Mouse (Mus musculus) heart, embryonic 16.5 days (tissue): Measurements from ENCODE around the gene Lce3c. TPM values are rescaled to one million over a fixed set of nuclear protein-coding genes. Genes with fewer than 3 reads are reported as not detected.

ENCODE experiments used
- ATAC-seq: fragments of 200-750 bp; cut with Nextera tagmentation; replicated peaks from 2 replicates; pipeline ENCODE4 v1.8.0; 2017; ENCODE audit warnings: moderate number of reproducible peaks; ENCODE audit not compliant: insufficient read depth, low FRiP score; ENCODE audit errors: extremely low read depth
- H3K27ac ChIP-seq: fragments of 300-500 bp; sonication (generic); 2 replicates; pipeline ENCODE4 v1.5.1; 2014; ENCODE audit warnings: mild to moderate bottlenecking, low read length, control low read depth, moderate library complexity
- H3K27me3 ChIP-seq: fragments of 300-500 bp; sonication (generic); 2 replicates; pipeline ENCODE4 v1.6.1; 2014; ENCODE audit warnings: low read length, mixed read lengths; ENCODE audit not compliant: control insufficient read depth, insufficient read depth
- H3K36me3 ChIP-seq: fragments of 300-500 bp; sonication (generic); 2 replicates; pipeline ENCODE4 v1.6.1; 2014; ENCODE audit not compliant: control insufficient read depth, insufficient read depth
- H3K4me1 ChIP-seq: fragments of 300-500 bp; sonication (generic); 2 replicates; pipeline ENCODE4 v1.6.1; 2014; ENCODE audit warnings: low read length, mixed read lengths; ENCODE audit not compliant: control insufficient read depth, insufficient read depth
- H3K4me2 ChIP-seq: fragments of 300-500 bp; sonication (generic); 2 replicates; pipeline ENCODE4 v1.6.1; 2014; ENCODE audit warnings: low read depth, mild to moderate bottlenecking, control low read depth, low read length
- H3K4me3 ChIP-seq: fragments of 300-500 bp; sonication (generic); 2 replicates; pipeline ENCODE4 v1.5.1; 2014; ENCODE audit warnings: mild to moderate bottlenecking, control low read depth, low read length
- H3K9ac ChIP-seq: fragments of 300-500 bp; sonication (generic); 2 replicates; pipeline ENCODE4 v1.6.1; 2014; ENCODE audit warnings: low read length, control low read depth
- H3K9me3 ChIP-seq: fragments of 300-500 bp; sonication (generic); replicated peaks from 2 replicates; pipeline ENCODE4 v1.6.1; 2016; ENCODE audit warnings: low read length; ENCODE audit not compliant: control insufficient read depth
- WGBS: fragments of 180-500 bp; shearing (Covaris S2); extraction: QIAGEN DNeasy Blood & Tissue Kit; methylation state at CpG from one replicate; pipeline ENCODE4 v1.1.7; 2014; 5-methylcytosine and 5-hydroxymethylcytosine counted together
- polyA plus RNA-seq: library from polyadenylated mRNA; unstranded; fragments of >200 nt; fragmentation: Nextera tagmentation; extraction: Ambion mirVana; gene quantifications from 2 replicates; pipeline ENCODE4 v1.2.1, GENCODE M21; 2015

Lce3c gene
- not detected in 2 replicates for polyA plus RNA-seq

DNA sequence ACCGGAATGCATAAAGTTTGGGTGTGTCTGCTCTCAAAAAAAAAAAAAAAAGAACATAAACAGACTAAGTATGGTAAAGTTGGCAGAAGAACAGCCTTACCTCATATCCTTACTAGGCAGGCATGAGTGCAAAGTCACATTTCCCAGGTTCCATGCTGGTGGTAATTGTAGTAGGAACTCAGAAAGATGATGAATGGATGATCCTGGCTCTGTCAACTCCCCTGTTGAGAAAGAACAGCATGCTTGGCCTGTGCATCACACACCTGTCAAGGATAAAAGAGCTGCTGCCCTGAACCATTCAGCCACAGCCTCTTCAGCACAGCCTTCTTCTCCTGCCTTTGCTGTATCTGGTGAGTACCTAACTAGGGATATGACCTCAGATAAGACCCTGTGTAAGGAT lies at the start of gene Lce3c:
Gene Lce3c (plus strand): TSS at position 301 of the 400 bp plus-strand sequence.
- Histone ChIP-seq H3K27me3 (no peaks in the 10 kb centered on the region), H3K4me1 (no peaks in the 10 kb centered on the region), H3K36me3 (no peaks in the 10 kb centered on the region), H3K27ac (no peak within 1 kb of the TSS), H3K4me3 (no peak within 1 kb of the TSS), H3K9ac (no peak within 1 kb of the TSS), H3K4me2 (no peak within 1 kb of the TSS), H3K9me3 (no peaks in the 10 kb centered on the region)
- ATAC-seq, result no peak
- 62% methylated on average over 1 of the region's 1 CpGs for WGBS

DNA sequence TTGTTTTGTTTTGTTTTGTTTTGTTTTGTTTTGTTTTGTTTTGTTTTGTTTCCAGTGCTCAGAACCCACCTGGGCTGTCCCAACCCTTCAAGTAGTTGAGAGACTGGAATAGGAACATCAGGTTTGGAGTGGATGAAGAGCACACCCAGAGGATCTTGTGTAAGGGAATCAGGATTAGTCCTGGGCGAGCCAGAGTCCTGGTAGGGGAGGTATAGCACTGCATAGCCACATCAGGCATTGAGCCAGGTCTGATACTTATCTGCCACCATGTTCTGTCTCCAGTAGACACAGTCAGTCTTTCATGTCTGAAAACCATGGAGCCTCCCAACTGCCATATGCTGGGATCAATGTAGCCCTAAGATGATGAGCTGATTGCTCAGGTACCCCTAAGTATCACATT lies 49.8 kb upstream of the Lce3c start:
- Histone ChIP-seq H3K36me3 (no peaks in the 10 kb centered on the region), H3K9ac (no peak overlapping the region), H3K9me3 (no peaks in the 10 kb centered on the region), H3K27ac (no peak overlapping the region), H3K27me3 (no peaks in the 10 kb centered on the region), H3K4me3 (no peak overlapping the region), H3K4me1 (no peaks in the 10 kb centered on the region), H3K4me2 (no peak overlapping the region)
- ATAC-seq, result no peak
- 42% methylated on average over 1 of the region's 1 CpGs for WGBS

DNA sequence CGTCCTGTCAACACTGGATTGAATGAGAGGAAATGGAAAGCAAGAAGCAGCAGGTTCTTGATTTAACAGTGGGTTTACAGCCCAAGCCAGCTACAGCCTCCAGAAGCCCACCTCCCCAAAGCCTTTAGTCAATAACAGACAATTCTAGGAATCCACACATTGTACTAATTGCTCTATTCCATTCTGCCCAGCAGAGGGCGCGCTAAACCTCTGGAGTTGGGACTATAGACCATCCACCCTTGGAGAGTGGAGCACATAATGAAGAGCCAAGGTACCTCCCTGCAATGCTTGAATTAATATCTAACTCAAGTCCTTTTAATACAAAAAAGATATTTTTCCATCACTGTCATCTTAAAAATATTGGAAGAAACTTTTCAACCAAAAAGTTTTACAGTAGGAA lies 41.3 kb upstream of the Lce3c start:
- no peak overlapping the region for H3K4me3 ChIP-seq
- H3K27me3 ChIP-seq, result no peaks in the 10 kb centered on the region
- no peaks in the 10 kb centered on the region for H3K9me3 ChIP-seq
- no peak overlapping the region for H3K27ac ChIP-seq
- no peak overlapping the region for H3K9ac ChIP-seq
- H3K4me2 ChIP-seq, result no peak overlapping the region
- ATAC-seq, result no peak
- H3K4me1 ChIP-seq, result no peaks in the 10 kb centered on the region
- 21% methylated on average over 3 of the region's 3 CpGs for WGBS
- H3K36me3 ChIP-seq, result no peaks in the 10 kb centered on the region

DNA sequence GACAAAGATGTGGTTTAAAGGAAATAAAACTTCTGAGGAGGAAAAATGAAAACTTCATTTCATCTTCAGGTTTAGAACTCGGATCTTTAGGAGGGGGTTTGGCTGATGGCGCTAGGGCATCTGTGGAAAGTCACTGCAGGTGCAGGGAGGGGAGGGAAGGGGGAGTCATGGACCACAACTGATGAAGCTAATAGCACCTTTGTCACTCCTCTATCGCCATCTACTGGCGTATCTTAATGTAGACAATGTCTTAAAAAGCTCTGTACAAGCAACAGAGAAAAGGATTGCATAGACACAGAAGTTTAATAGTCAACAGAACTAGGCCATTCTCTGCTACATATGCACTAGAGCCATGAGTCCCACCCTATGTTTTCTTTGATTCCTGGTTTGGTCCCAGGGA lies 40.6 kb upstream of the Lce3c start:
- Histone ChIP-seq H3K9ac (no peak overlapping the region), H3K27me3 (no peaks in the 10 kb centered on the region), H3K36me3 (no peaks in the 10 kb centered on the region), H3K4me2 (no peak overlapping the region), H3K4me1 (no peaks in the 10 kb centered on the region), H3K9me3 (no peaks in the 10 kb centered on the region), H3K27ac (no peak overlapping the region), H3K4me3 (no peak overlapping the region)
- 28% methylated on average over 4 of the region's 4 CpGs for WGBS
- no peak for ATAC-seq

DNA sequence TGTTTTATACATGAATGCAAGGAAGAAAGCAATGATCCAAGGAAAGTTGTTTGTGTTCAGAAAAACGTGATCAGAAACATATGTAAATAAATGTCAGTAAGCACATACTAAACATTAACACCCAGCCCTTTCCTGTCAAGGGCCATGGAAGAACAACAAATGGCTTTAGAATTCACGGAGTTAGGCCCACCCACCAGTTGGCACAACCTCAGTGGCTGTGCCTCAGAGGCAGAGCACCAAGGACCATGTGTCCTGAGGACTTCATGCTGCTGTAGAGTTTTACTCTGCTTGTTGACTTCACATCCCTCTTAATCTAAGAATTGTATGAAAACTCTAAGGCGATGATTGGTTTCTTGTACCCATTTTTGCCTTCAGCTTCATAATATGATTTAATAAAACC lies 39.1 kb upstream of the Lce3c start:
- no peaks in the 10 kb centered on the region for H3K9me3 ChIP-seq
- H3K9ac ChIP-seq, result no peak overlapping the region
- no peaks in the 10 kb centered on the region for H3K27me3 ChIP-seq
- no peaks in the 10 kb centered on the region for H3K4me1 ChIP-seq
- no peak for ATAC-seq
- no peak overlapping the region for H3K27ac ChIP-seq
- H3K36me3 ChIP-seq, result no peaks in the 10 kb centered on the region
- no peak overlapping the region for H3K4me3 ChIP-seq
- H3K4me2 ChIP-seq, result no peak overlapping the region
- 41% methylated on average over 3 of the region's 3 CpGs for WGBS

DNA sequence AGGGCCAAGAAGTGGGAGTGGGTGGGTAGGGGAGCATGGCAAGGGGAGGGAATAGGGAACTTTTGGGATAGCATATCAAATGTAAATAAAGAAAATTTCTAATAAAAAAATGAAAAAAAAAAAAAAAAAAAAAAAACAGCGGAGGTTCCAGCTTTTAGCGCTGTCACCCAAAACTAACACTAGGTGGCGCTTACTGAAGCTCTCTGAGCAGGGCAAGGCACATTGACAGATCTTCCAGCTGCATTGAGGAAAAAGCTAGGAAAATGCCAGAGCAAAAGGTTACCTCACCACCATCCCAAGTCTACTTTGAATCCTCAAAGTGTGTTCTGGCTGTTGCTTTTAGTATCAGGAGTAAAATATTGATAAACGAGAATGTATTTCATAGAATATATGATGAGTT lies 36.7 kb upstream of the Lce3c start:
- no peaks in the 10 kb centered on the region for H3K4me1 ChIP-seq
- no peak overlapping the region for H3K27ac ChIP-seq
- no peaks in the 10 kb centered on the region for H3K36me3 ChIP-seq
- no peaks in the 10 kb centered on the region for H3K9me3 ChIP-seq
- no peak overlapping the region for H3K4me2 ChIP-seq
- no peak for ATAC-seq
- no peaks in the 10 kb centered on the region for H3K27me3 ChIP-seq
- 16% methylated on average over 4 of the region's 4 CpGs for WGBS
- no peak overlapping the region for H3K4me3 ChIP-seq
- H3K9ac ChIP-seq, result no peak overlapping the region

DNA sequence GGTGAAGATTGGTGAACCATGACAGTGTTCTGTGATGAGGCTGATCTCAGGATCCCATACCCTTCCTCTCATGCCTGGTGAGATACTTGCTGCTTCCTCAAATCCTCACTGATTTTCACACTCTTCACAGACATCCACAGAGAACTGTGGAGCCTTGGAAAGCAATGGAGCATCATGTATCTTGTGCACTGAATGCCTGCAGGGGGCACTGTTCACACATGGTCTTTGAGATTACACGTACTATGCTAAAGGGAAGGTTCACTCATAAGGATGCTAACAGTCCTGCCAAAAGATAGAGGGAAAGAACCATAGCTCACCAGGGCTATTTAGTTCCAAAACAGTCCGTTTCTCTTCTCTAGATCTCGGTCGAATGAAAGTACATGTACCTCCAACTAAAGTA lies 23.9 kb upstream of the Lce3c start:
- no peak overlapping the region for H3K27ac ChIP-seq
- no peaks in the 10 kb centered on the region for H3K36me3 ChIP-seq
- WGBS, result 57% methylated on average over 4 of the region's 4 CpGs
- H3K9me3 ChIP-seq, result no peaks in the 10 kb centered on the region
- H3K9ac ChIP-seq, result no peak overlapping the region
- ATAC-seq, result no peak
- H3K4me2 ChIP-seq, result no peak overlapping the region
- H3K27me3 ChIP-seq, result no peaks in the 10 kb centered on the region
- H3K4me1 ChIP-seq, result no peaks in the 10 kb centered on the region
- H3K4me3 ChIP-seq, result no peak overlapping the region

DNA sequence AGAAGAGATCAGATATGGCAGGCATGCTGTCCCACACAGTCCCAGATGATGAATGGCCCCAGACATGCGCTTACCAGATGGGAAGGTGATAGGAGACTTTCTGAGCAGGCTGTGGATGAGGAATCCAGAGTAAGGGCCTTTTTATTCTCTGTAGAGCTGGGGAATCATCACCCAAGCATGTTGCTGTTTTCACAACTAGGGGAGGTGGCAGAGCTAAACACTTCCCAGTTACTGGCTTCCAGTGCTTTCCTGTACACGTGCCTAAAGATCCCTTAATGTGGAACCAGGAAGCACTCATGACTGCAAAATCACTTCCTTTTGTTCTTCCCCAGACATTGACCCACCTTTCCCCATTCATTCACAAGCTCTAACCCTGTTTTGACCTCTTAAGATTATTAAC lies 18.2 kb upstream of the Lce3c start, which contains the start of gene Lce3a:
Gene Lce3a (minus strand): TSS at position 101 of the 400 bp plus-strand sequence.
- Histone ChIP-seq H3K27me3 (no peaks in the 10 kb centered on the region), H3K9me3 (no peaks in the 10 kb centered on the region), H3K4me3 (no peak within 1 kb of the TSS), H3K9ac (no peak within 1 kb of the TSS), H3K36me3 (no peaks in the 10 kb centered on the region), H3K4me2 (no peak within 1 kb of the TSS), H3K27ac (no peak within 1 kb of the TSS), H3K4me1 (no peaks in the 10 kb centered on the region)
- WGBS, result 47% methylated on average over 2 of the region's 2 CpGs
- ATAC-seq, result no peak

DNA sequence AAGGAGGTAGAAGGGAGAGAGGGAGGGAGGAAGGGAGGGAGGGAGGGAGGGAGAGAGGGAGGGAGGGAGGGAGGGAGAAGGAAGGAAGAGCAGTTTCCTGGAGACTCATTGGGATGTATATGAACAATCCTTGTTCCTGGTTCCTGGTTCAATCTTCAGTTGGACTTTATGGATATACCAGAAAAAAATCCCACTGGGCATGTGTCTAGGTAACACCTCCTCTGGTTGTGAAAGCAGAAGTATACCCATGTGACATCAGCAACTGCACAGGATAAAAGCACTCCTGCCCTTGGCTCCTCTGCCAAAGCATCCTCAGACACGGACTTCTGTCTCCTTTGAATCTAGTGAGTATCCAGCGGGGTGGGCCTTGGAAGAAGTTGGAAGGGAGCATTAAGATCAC lies 11.6 kb upstream of the Lce3c start, which contains the start of gene Lce3b:
Gene Lce3b (plus strand): TSS at position 301 of the 400 bp plus-strand sequence.
- H3K9me3 ChIP-seq, result no peaks in the 10 kb centered on the region
- no peak for ATAC-seq
- no peaks in the 10 kb centered on the region for H3K36me3 ChIP-seq
- 63% methylated on average over 2 of the region's 2 CpGs for WGBS
- H3K4me2 ChIP-seq, result no peak within 1 kb of the TSS
- no peak within 1 kb of the TSS for H3K27ac ChIP-seq
- no peak within 1 kb of the TSS for H3K4me3 ChIP-seq
- H3K27me3 ChIP-seq, result no peaks in the 10 kb centered on the region
- no peaks in the 10 kb centered on the region for H3K4me1 ChIP-seq
- H3K9ac ChIP-seq, result no peak within 1 kb of the TSS

DNA sequence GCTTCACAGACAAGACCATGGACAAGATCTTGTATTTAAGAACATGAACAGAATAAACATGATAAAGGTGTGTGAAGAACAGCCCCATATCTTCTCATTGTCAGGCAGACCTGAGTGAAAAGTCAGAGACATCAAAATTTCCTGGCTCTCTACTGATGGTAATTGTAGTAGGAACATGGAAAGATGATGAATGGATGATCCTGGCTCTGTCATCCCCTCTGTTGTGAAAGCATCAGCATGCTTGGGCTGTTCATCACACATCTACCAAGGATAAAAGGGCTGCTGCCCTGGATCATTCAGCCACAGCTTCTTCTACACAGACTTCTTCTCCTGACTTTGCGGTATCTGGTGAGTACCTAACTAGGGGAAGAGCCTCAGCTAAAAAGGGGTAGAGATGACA lies 12.8 kb downstream of the Lce3c start, which contains the start of gene Lce3d:
Gene Lce3d (plus strand): TSS at position 301 of the 400 bp plus-strand sequence.
- Histone ChIP-seq H3K4me3 (no peak within 1 kb of the TSS), H3K27ac (no peak within 1 kb of the TSS), H3K36me3 (no peaks in the 10 kb centered on the region), H3K9me3 (no peaks in the 10 kb centered on the region), H3K4me1 (no peaks in the 10 kb centered on the region), H3K4me2 (no peak within 1 kb of the TSS), H3K9ac (no peak within 1 kb of the TSS), H3K27me3 (no peaks in the 10 kb centered on the region)
- no peak for ATAC-seq
- WGBS, result 93% methylated on average over 1 of the region's 1 CpGs
